Mouse (Mus musculus): ENCODE results near the gene Ebp. TPM values are rescaled to one million over a fixed set of nuclear protein-coding genes. Genes with fewer than 3 reads are reported as not detected.

Ebp gene
- total and polyA plus RNA-seq, 3 experiments: 44.0 to 70.9 (median 64.3) TPM

DNA sequence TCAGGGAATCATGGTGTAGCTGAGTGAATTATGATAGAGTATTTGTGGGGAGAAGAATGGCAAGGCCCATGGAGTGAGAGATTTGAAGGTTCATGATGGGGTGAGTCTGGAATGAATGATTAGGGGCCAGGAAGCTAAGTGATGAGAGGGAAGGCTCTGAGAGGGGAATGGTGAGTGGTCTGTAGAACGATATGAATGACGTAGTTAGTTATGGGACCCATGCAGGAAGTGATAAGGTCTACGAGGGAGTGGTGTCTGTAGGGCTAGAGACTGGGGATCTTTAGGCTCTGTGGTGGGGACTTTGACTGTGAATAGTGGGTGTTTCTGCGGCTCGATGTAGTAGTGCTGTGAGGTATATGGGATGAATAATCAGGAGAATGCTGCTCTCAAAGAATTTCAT is 13.7 kb downstream of the Ebp start:
- peaks cover 0 to 3% of the 10 kb centered on the region in 2 experiments for H3K36me3 ChIP-seq (replicated peaks in 1 of 2; ENCODE audit: control insufficient read depth in 1 of 2, insufficient read depth in 1 of 2, low read length in 1 of 2)
- dilution Hi-C loops (cut with MboI; ENCODE audit: extremely low pct_ligation_motif_present, extremely low pct_unique_long_range_greater_than_20kb, low sequenced_read_pairs): no loop called here
- H3K27ac ChIP-seq (ENCODE audit: insufficient read depth, low read depth): no peak overlapping the region
- in situ Hi-C loops (cut with MboI; ENCODE audit: low pct_ligation_motif_present, low pct_unique_long_range_greater_than_20kb, low sequenced_read_pairs): no loop called here
- peaks cover 0 to 2% of the 10 kb centered on the region in 2 experiments; a peak in 1 of 4 replicates for H3K4me1 ChIP-seq (ENCODE audit: control insufficient read depth in 1 of 2, insufficient read depth in 2 of 2)
- no peak for TF ChIP-seq KAT2A (IDR thresholded peaks at IDR 0.05; ENCODE audit: insufficient replicate concordance, low read length)
- no peak for TF ChIP-seq ZKSCAN1 (IDR thresholded peaks at IDR 0.05; ENCODE audit: borderline replicate concordance, low read depth, low read length)
- no peak for TF ChIP-seq HCFC1 (IDR thresholded peaks at IDR 0.05; ENCODE audit: low read depth, low read length)
- TF ChIP-seq MAX (IDR thresholded peaks at IDR 0.05; ENCODE audit: low read length): no peak
- no peak for TF ChIP-seq ZMIZ1 (IDR thresholded peaks at IDR 0.05; ENCODE audit: low read depth, low read length)
- no peak for TF ChIP-seq USF1 (IDR thresholded peaks at IDR 0.05; ENCODE audit: low read depth, low read length)
- no peak for TF ChIP-seq BHLHE40 (IDR thresholded peaks at IDR 0.05; ENCODE audit: low read depth, low read length)
- no peak for TF ChIP-seq CHD1 (IDR thresholded peaks at IDR 0.05; ENCODE audit: low read depth, low read length)
- TF ChIP-seq MXI1 (IDR thresholded peaks at IDR 0.05; ENCODE audit: low read depth, low read length): no peak
- H3K9ac ChIP-seq (ENCODE audit: insufficient read depth, low read depth): no peak overlapping the region
- H3K79me2 ChIP-seq (replicated peaks; ENCODE audit: control insufficient read depth, extremely low read depth, insufficient read depth, poor library complexity, severe bottlenecking): no peaks in the 10 kb centered on the region
- no peak for DNase-seq (ENCODE audit: extremely low read depth)
- no peaks in the 10 kb centered on the region for H3K9me3 ChIP-seq (replicated peaks; ENCODE audit: low read length)
- H3K27me3 ChIP-seq (replicated peaks): no peaks in the 10 kb centered on the region
- H3K4me2 ChIP-seq (ENCODE audit: insufficient read depth, low read depth, poor library complexity, severe bottlenecking): no peak overlapping the region
- H3K4me3 ChIP-seq (replicated peaks in 1 of 3; ENCODE audit: low read depth in 2 of 3, low read length in 2 of 3, poor library complexity in 1 of 3): no peak overlapping the region

DNA sequence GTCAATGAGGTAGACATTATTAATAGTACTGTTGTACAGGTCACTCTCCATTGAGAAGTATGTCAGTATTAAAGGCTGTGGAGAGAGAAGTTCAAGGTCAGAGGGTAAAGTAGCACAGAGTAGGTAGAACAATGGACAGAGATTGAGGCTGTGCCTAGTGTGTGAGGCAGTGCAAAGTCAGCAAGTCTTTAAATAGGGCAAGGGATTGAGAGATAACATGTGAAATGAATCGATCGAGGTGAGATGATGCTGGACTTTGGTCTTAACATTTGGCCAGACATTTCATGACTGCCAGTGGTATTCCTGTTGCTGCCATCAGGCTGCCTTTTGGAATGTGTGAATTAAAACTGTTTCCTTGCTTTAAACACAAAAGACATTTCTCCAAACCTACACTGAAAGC is 14.4 kb downstream of the Ebp start:
- no peak overlapping the region for H3K27ac ChIP-seq (ENCODE audit: insufficient read depth, low read depth)
- in situ Hi-C loops (cut with MboI; ENCODE audit: low pct_ligation_motif_present, low pct_unique_long_range_greater_than_20kb, low sequenced_read_pairs) (no loop called here), dilution Hi-C loops (cut with MboI; ENCODE audit: extremely low pct_ligation_motif_present, extremely low pct_unique_long_range_greater_than_20kb, low sequenced_read_pairs) (no loop called here)
- H3K9ac ChIP-seq (ENCODE audit: insufficient read depth, low read depth): no peak overlapping the region
- H3K27me3 ChIP-seq (replicated peaks): no peaks in the 10 kb centered on the region
- no peak for DNase-seq (ENCODE audit: extremely low read depth)
- no peak overlapping the region for H3K4me3 ChIP-seq (replicated peaks in 1 of 3; ENCODE audit: low read depth in 2 of 3, low read length in 2 of 3, poor library complexity in 1 of 3)
- no peaks in the 10 kb centered on the region for H3K79me2 ChIP-seq (replicated peaks; ENCODE audit: control insufficient read depth, extremely low read depth, insufficient read depth, poor library complexity, severe bottlenecking)
- peaks cover 0 to 7% of the 10 kb centered on the region in 2 experiments; a peak in 1 of 4 replicates for H3K4me1 ChIP-seq (ENCODE audit: control insufficient read depth in 1 of 2, insufficient read depth in 2 of 2)
- TF ChIP-seq KAT2A (IDR thresholded peaks at IDR 0.05; ENCODE audit: insufficient replicate concordance, low read length) (no peak), CTCF (conservative IDR thresholded peaks at IDR 0.05 in 1 of 2, IDR thresholded peaks at IDR 0.05 in 1 of 2; ENCODE audit: low read depth in 2 of 2, low read length in 2 of 2) (no peak), RCOR1 (conservative IDR thresholded peaks at IDR 0.05; ENCODE audit: low read depth, low read length) (no peak), TCF12 (IDR thresholded peaks at IDR 0.05; ENCODE audit: low read depth, low read length) (no peak), MXI1 (IDR thresholded peaks at IDR 0.05; ENCODE audit: low read depth, low read length) (no peak), IRF4 (IDR thresholded peaks at IDR 0.05; ENCODE audit: low read depth, low read length) (no peak), CHD2 (IDR thresholded peaks at IDR 0.05; ENCODE audit: low read length) (no peak)
- no peak overlapping the region for H3K4me2 ChIP-seq (ENCODE audit: insufficient read depth, low read depth, poor library complexity, severe bottlenecking)
- no peaks in the 10 kb centered on the region for H3K9me3 ChIP-seq (replicated peaks; ENCODE audit: low read length)
- peaks cover 0 to 5% of the 10 kb centered on the region in 2 experiments for H3K36me3 ChIP-seq (replicated peaks in 1 of 2; ENCODE audit: control insufficient read depth in 1 of 2, insufficient read depth in 1 of 2, low read length in 1 of 2)
